Mouse (Mus musculus): ENCODE data around the gene Prdx5.

- no peak for TF ChIP-seq CTCF (IDR thresholded peaks at IDR 0.05; ENCODE audit: low read depth)
- no peak for TF ChIP-seq EP300 (IDR thresholded peaks at IDR 0.05; ENCODE audit: low read depth)
These were observed 15.3 kb upstream of the Prdx5 start, which contains the start of gene Catsperz for GRCm38 (mm10) chr19:6925307-6925573.
